Mouse (Mus musculus): ENCODE results near the gene 2610028H24Rik. TPM values are rescaled to one million over a fixed set of nuclear protein-coding genes. Genes with fewer than 3 reads are reported as not detected.

2610028H24Rik gene
- total RNA-seq, 1 experiment from 2014 or later, result not detected

- peak; percentile 46 for ATAC-seq (replicated peaks; ENCODE audit: low read depth, poor library complexity, severe bottlenecking)
Measured at GRCm38 (mm10) chr10:76486302-76486701, 37.4 kb downstream of the 2610028H24Rik start.

- peak; percentile 81 for ATAC-seq (replicated peaks; ENCODE audit: low read depth, poor library complexity, severe bottlenecking)
Measured at GRCm38 (mm10) chr10:76488265-76488664, 39.4 kb downstream of the 2610028H24Rik start.

- peak; percentile 40; the same call in 1 of the 2 replicates for ATAC-seq (replicated peaks; ENCODE audit: low read depth, poor library complexity, severe bottlenecking)
Measured at GRCm38 (mm10) chr10:76489205-76489604, 40.3 kb downstream of the 2610028H24Rik start.

- ATAC-seq (replicated peaks; ENCODE audit: low read depth, poor library complexity, severe bottlenecking), result peak; percentile 50; the same call in 1 of the 2 replicates
Measured at GRCm38 (mm10) chr10:76493527-76493926, 44.6 kb downstream of the 2610028H24Rik start.

GRCm38 (mm10) chr10:76495501-76495900 is 46.6 kb downstream of the 2610028H24Rik start:
- ATAC-seq (replicated peaks; ENCODE audit: low read depth, poor library complexity, severe bottlenecking), result no peak

GRCm38 (mm10) chr10:76496366-76496765 is 47.5 kb downstream of the 2610028H24Rik start:
- no peak for ATAC-seq (replicated peaks; ENCODE audit: low read depth, poor library complexity, severe bottlenecking)

GRCm38 (mm10) chr10:76497522-76497921 is 48.6 kb downstream of the 2610028H24Rik start:
- ATAC-seq (replicated peaks; ENCODE audit: low read depth, poor library complexity, severe bottlenecking), result no peak

GRCm38 (mm10) chr10:76504271-76504943 is 55.5 kb downstream of the 2610028H24Rik start:
- ATAC-seq (replicated peaks; ENCODE audit: low read depth, poor library complexity, severe bottlenecking), result no peak

- no peak for ATAC-seq (replicated peaks; ENCODE audit: low read depth, poor library complexity, severe bottlenecking)
Measured at GRCm38 (mm10) chr10:76505865-76506264, 57.0 kb downstream of the 2610028H24Rik start.

Other genes with a start within 250 kb of the 2610028H24Rik start
- 1.5 and 2.1 TPM in 2 replicates for gene Prmt2, start 211.2 kb upstream of the 2610028H24Rik start, total RNA-seq (2017)
- not detected in 2 replicates for gene S100b, start 195.2 kb upstream of the 2610028H24Rik start, total RNA-seq (2017)
- 2.6 and 3.1 TPM in 2 replicates for gene Dip2a, start 103.8 kb upstream of the 2610028H24Rik start, total RNA-seq (2017)
- gene AC141477.1, start 8.6 kb upstream of the 2610028H24Rik start, total RNA-seq (2017), result 9.6 TPM in 1 of 2 replicates, not detected in the other
- gene Pcnt, start 6.3 kb upstream of the 2610028H24Rik start, total RNA-seq (2017), result 70.6 and 77.7 TPM in 2 replicates
- gene Mcm3ap, start 19.8 kb downstream of the 2610028H24Rik start, total RNA-seq (2017), result 95.8 and 110 TPM in 2 replicates
- gene Ybey, start 20.0 kb downstream of the 2610028H24Rik start, total RNA-seq (2017), result 5.3 and 8.8 TPM in 2 replicates
- gene Lss, start 82.5 kb downstream of the 2610028H24Rik start, total RNA-seq (2017), result 4.2 and 5.1 TPM in 2 replicates
- gene Spatc1l, start 113.2 kb downstream of the 2610028H24Rik start, total RNA-seq (2017), result not detected in 2 replicates
- not detected in 2 replicates for gene Ftcd, start 126.6 kb downstream of the 2610028H24Rik start, total RNA-seq (2017)
- gene Col6a2, start 174.5 kb downstream of the 2610028H24Rik start, total RNA-seq (2017), result 0.27 TPM in 1 of 2 replicates, not detected in the other